Mouse (Mus musculus) mouse embryonic stem cell (cell line): Measurements from ENCODE around the gene Dnase2a.

ENCODE experiments used
- in situ Hi-C, 2 experiments: fragments of 300-500 bp; cut with MboI; formaldehyde crosslinking; loops; 1 replicate in 1 of 2; 3 replicates in 1 of 2; pipeline ENCODE4 v1.14.3; 2019 to 2020; ENCODE audit warnings: low sequenced_read_pairs in 2 of 2, low pct_unique_long_range_greater_than_20kb in 1 of 2, mixed read lengths in 1 of 2; ENCODE audit not compliant: unreplicated experiment in 1 of 2

The Dnase2a gene

GRCm38 (mm10) chr8:84933767-84934559 is 25.6 kb downstream of the Dnase2a start:
- in situ Hi-C loops: no loop called here

- in situ Hi-C loops: no loop called here
Measured at GRCm38 (mm10) chr8:84934860-84935259, 26.5 kb downstream of the Dnase2a start.

- in situ Hi-C loops: no loop called here
Measured at GRCm38 (mm10) chr8:84935489-84935888, 27.1 kb downstream of the Dnase2a start.

GRCm38 (mm10) chr8:84936041-84936961 is 27.9 kb downstream of the Dnase2a start:
- in situ Hi-C loops: no loop called here

GRCm38 (mm10) chr8:84936962-84937546 is 28.7 kb downstream of the Dnase2a start, which contains the start of gene Mast1:
Mast1 (minus strand) TSS chr8:84937359.
- in situ Hi-C loops: no loop called here

GRCm38 (mm10) chr8:84937620-84938485 is 29.5 kb downstream of the Dnase2a start:
- in situ Hi-C loops: no loop called here

- in situ Hi-C loops: no loop called here
Measured at GRCm38 (mm10) chr8:84943699-84944098, 35.3 kb downstream of the Dnase2a start.

GRCm38 (mm10) chr8:84944478-84945160 is 36.3 kb downstream of the Dnase2a start:
- in situ Hi-C loops: no loop called here

- in situ Hi-C loops: no loop called here
Measured at GRCm38 (mm10) chr8:84945235-84945632, 36.9 kb downstream of the Dnase2a start.

GRCm38 (mm10) chr8:84945633-84946527 is 37.5 kb downstream of the Dnase2a start:
- in situ Hi-C loops: no loop called here

- in situ Hi-C loops: no loop called here
Measured at GRCm38 (mm10) chr8:84946528-84947240, 38.3 kb downstream of the Dnase2a start, which contains the start of gene Rtbdn. Rtbdn (plus strand) TSS chr8:84946991.

- in situ Hi-C loops: no loop called here
Measured at GRCm38 (mm10) chr8:84947241-84947545, 38.8 kb downstream of the Dnase2a start.

GRCm38 (mm10) chr8:84949753-84950152 is 41.4 kb downstream of the Dnase2a start:
- in situ Hi-C loops: no loop called here

- in situ Hi-C loops: no loop called here
Measured at GRCm38 (mm10) chr8:84952612-84953255, 44.4 kb downstream of the Dnase2a start.

- in situ Hi-C loops: no loop called here
Measured at GRCm38 (mm10) chr8:84956768-84957167, 48.4 kb downstream of the Dnase2a start.

GRCm38 (mm10) chr8:84959811-84960210 is 51.5 kb downstream of the Dnase2a start:
- in situ Hi-C loops: no loop called here
